ENCODE assay signal across 8 mouse cellular contexts in the genomic region with DNA sequence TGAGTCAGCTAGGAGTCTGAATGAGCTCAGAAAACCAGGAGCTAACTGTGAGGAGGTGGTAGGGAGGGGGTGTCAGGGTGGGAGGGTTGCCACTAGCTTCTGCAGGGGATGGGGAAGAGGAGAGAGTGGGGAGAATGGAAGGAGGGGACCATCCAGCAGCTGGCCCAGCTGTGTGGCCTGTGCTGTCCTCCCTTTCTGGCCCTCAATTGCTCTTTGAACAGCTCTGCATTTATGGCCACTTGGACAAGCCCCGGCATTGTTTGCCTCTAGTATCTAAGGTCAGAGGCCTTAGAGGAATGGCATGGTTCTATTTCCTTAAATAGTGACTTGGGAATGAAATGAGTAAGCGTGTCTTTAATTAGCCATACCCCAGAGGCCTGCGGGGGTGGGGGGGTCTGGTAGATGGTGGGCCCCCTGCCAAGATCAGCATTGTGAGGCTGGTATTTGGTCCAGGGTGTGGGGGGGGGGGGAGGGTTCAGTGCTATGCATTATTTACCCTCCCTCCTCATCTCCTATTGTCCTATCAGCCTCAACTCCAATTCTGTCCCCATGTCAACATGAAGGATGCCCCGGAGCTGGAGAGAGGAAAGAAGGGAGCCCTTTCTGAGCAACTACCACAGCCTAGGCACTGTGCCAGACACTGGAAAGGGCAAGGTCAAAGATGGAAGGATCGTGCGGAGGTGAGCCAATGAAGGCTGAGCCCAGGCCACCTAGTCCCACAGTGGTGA.
A peak's percentile ranks its signal among the peaks of the same experiment; 100 is the strongest.
DNase-seq lines count a peak whose midpoint lies in the region; ATAC-seq and TF ChIP-seq lines count a peak whose summit lies in the region.

No protein-coding gene starts in this region.

- peaks cover 11% of the 10 kb centered on the region; the same call in 1 of the 2 replicates for H3K4me1 ChIP-seq in lung, embryonic 14.5 days (ENCODE audit: insufficient read depth)
- peaks cover 8% of the 10 kb centered on the region; the same call in 1 of the 2 replicates for H3K4me1 ChIP-seq in embryonic fibroblast, embryonic 13.5 days (ENCODE audit: control insufficient read depth, insufficient read depth, low read length)
- no peaks in the 10 kb centered on the region for H3K4me1 ChIP-seq in hindbrain, postnatal 0 days (ENCODE audit: insufficient read depth, low read length)
- peaks cover 12% of the 10 kb centered on the region for H3K4me1 ChIP-seq in midbrain, embryonic 15.5 days

- intact Hi-C loops in left cerebral cortex, postnatal 10 days (cut with DNase I): no loop called here

- peak; percentile 64 for ATAC-seq in lung, embryonic 14.5 days (ENCODE audit: insufficient read depth)
- ATAC-seq in hindbrain, postnatal 0 days: peak; percentile 62; the same call in 1 of the 2 replicates
- ATAC-seq in midbrain, embryonic 15.5 days (replicated peaks): peak; percentile 45; the same call in 1 of the 2 replicates

- no peak overlapping the region for H3K9ac ChIP-seq in lung, embryonic 14.5 days
- H3K9ac ChIP-seq in hindbrain, postnatal 0 days (replicated peaks; ENCODE audit: low read length): no peak overlapping the region
- H3K9ac ChIP-seq in midbrain, embryonic 15.5 days: no peak overlapping the region

- no peak overlapping the region for H3K4me3 ChIP-seq in lung, embryonic 14.5 days (ENCODE audit: low read depth, low read length)
- H3K4me3 ChIP-seq in embryonic fibroblast, embryonic 13.5 days (ENCODE audit: insufficient read depth, low read length): no peak overlapping the region
- no peak overlapping the region for H3K4me3 ChIP-seq in hindbrain, postnatal 0 days (ENCODE audit: low read length)
- no peak overlapping the region for H3K4me3 ChIP-seq in midbrain, embryonic 15.5 days

- peak; percentile 66 for DNase-seq in lung, embryonic 14.5 days
- DNase-seq in lung, postnatal 14 days: no peak
- no peak for DNase-seq in hindbrain, postnatal 0 days (ENCODE audit: low spot score)
- DNase-seq in spleen, postnatal 4 days (ENCODE audit: low spot score in 2 of 2): no peak
- DNase-seq in left cerebral cortex, postnatal 10 days (ENCODE audit: extremely low spot score in 1 of 2, low spot score in 2 of 2): no peak
- DNase-seq in layer of hippocampus, postnatal 14 days (ENCODE audit: low spot score in 2 of 2): no peak

- no peak for TF ChIP-seq POLR2A in embryonic fibroblast, embryonic 13.5 days (IDR thresholded peaks at IDR 0.05; ENCODE audit: low read depth, low read length)

- H3K4me2 ChIP-seq in lung, embryonic 14.5 days: no peak overlapping the region
- no peak overlapping the region for H3K4me2 ChIP-seq in hindbrain, postnatal 0 days (ENCODE audit: low read depth, low read length)
- no peak overlapping the region for H3K4me2 ChIP-seq in midbrain, embryonic 15.5 days

- H3K27ac ChIP-seq in lung, embryonic 14.5 days (ENCODE audit: low read depth): peak overlapping the region; percentile 52
- peak overlapping the region; percentile 84 for H3K27ac ChIP-seq in embryonic fibroblast, embryonic 13.5 days (ENCODE audit: insufficient read depth, low read length)
- no peak overlapping the region for H3K27ac ChIP-seq in hindbrain, postnatal 0 days
- no peak overlapping the region for H3K27ac ChIP-seq in midbrain, embryonic 15.5 days

- H3K27me3 ChIP-seq in lung, embryonic 14.5 days (ENCODE audit: insufficient read depth, low read length): no peaks in the 10 kb centered on the region
- H3K27me3 ChIP-seq in hindbrain, postnatal 0 days (ENCODE audit: insufficient read depth, low read length): no peaks in the 10 kb centered on the region
- H3K27me3 ChIP-seq in midbrain, embryonic 15.5 days (replicated peaks): no peaks in the 10 kb centered on the region

- no peaks in the 10 kb centered on the region for H3K36me3 ChIP-seq in lung, embryonic 14.5 days (ENCODE audit: insufficient read depth)
- H3K36me3 ChIP-seq in hindbrain, postnatal 0 days (ENCODE audit: insufficient read depth, low read length): no peaks in the 10 kb centered on the region
- no peaks in the 10 kb centered on the region for H3K36me3 ChIP-seq in midbrain, embryonic 15.5 days (replicated peaks)

- no peaks in the 10 kb centered on the region for H3K9me3 ChIP-seq in lung, embryonic 14.5 days (ENCODE audit: low read depth, low read length)
- no peaks in the 10 kb centered on the region for H3K9me3 ChIP-seq in hindbrain, postnatal 0 days (ENCODE audit: low read length)
- H3K9me3 ChIP-seq in midbrain, embryonic 15.5 days: no peaks in the 10 kb centered on the region

- 16% methylated on average over 6 of the region's 6 CpGs for WGBS in lung, embryonic 14.5 days
- 13% methylated on average over 6 of the region's 6 CpGs for WGBS in hindbrain, postnatal 0 days
- 33% methylated on average over 6 of the region's 6 CpGs for WGBS in midbrain, embryonic 15.5 days

- no peak for TF ChIP-seq CTCF in lung, embryonic 14.5 days (IDR thresholded peaks at IDR 0.05; ENCODE audit: low read depth)
- no peak for TF ChIP-seq CTCF in embryonic fibroblast, embryonic 13.5 days (IDR thresholded peaks at IDR 0.05; ENCODE audit: borderline replicate concordance, insufficient read depth, low read length)
- TF ChIP-seq CTCF in hindbrain, postnatal 0 days (IDR thresholded peaks at IDR 0.05; ENCODE audit: low read depth): no peak

Comparison
In these comparisons a context has a peak if more than half of its experiments do, and no peak if none do; other contexts are left out.
1. H3K27ac ChIP-seq: peak in lung, embryonic 14.5 days (single experiment) and embryonic fibroblast, embryonic 13.5 days (single experiment); none in hindbrain, postnatal 0 days (single experiment) and midbrain, embryonic 15.5 days (single experiment).
2. Peak in every context shown above with its lines, with median percentiles within 50 percentile points of each other: ATAC-seq.